Mouse (Mus musculus) lung, adult 2 months (tissue): ENCODE data around the gene Trip11.

ENCODE experiments used
- CTCF ChIP-seq: fragments of 200-500 bp; IDR thresholded peaks from 2 replicates; pipeline ENCODE4 v1.5.1; 2011; ENCODE audit warnings: mild to moderate bottlenecking, low read length, control low read depth; ENCODE audit not compliant: insufficient read depth
- POLR2A ChIP-seq: fragments of 200-500 bp; IDR thresholded peaks from 2 replicates; pipeline ENCODE4 v1.6.1; 2011; ENCODE audit warnings: low read depth, mild to moderate bottlenecking, control low read depth, low read length, borderline replicate concordance; ENCODE audit errors: extremely low read depth

DNA sequence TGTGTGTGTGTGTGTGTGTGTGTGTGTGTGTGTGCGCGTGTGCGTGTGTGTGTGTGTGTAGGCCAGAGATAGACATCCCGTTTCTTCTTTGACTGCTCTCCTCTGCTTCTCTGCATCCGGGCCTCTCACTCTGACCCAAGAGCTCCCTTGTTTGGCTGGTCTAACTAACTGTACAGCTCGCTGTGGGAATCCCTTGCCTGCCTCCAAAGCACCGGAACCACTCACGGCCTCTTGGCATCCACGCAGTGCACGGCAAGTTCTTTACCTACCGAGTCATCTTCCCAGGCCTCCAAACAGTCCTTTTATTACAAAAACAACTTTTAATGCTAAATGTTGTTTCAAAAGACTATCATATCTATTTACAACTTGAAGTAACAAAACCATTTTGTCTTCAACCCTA is 58.7 kb downstream of the Trip11 start:
- TF ChIP-seq CTCF (no peak), POLR2A (no peak)
